Mouse (Mus musculus) embryonic facial prominence, embryonic 11.5 days (tissue): ENCODE results near the gene Abtb1. TPM values are rescaled to one million over a fixed set of nuclear protein-coding genes. Genes with fewer than 3 reads are reported as not detected.

Source experiments
- ATAC-seq: fragments of 200-750 bp; cut with Nextera tagmentation; replicated peaks from 2 replicates; pipeline ENCODE4 v1.8.0; 2017; ENCODE audit warnings: low read depth; ENCODE audit not compliant: insufficient number of reproducible peaks, low FRiP score, low TSS enrichment
- DNase-seq: peaks from one replicate; pipeline ENCODE4 v3.0.0-alpha.2; 2015; ENCODE audit warnings: low spot score
- H3K27ac ChIP-seq: fragments of 300-500 bp; sonication (generic); replicated peaks from 2 replicates; pipeline ENCODE4 v1.5.1; 2014; ENCODE audit warnings: mild to moderate bottlenecking, low read depth, low read length, control low read depth
- H3K27me3 ChIP-seq: fragments of 300-500 bp; sonication (generic); 2 replicates; pipeline ENCODE4 v1.6.1; 2014; ENCODE audit warnings: mild to moderate bottlenecking, low read length, moderate library complexity, mixed read lengths; ENCODE audit not compliant: control insufficient read depth, insufficient read depth
- H3K36me3 ChIP-seq: fragments of 300-500 bp; sonication (generic); replicated peaks from 2 replicates; pipeline ENCODE4 v1.6.1; 2014; ENCODE audit warnings: low read depth, mild to moderate bottlenecking, low read length, moderate library complexity, mixed read lengths; ENCODE audit not compliant: control insufficient read depth, insufficient read depth
- H3K4me1 ChIP-seq: fragments of 300-500 bp; sonication (generic); 2 replicates; pipeline ENCODE4 v1.6.1; 2014; ENCODE audit warnings: low read length, mixed read lengths; ENCODE audit not compliant: control insufficient read depth, insufficient read depth
- H3K4me2 ChIP-seq: fragments of 300-500 bp; sonication (generic); 2 replicates; pipeline ENCODE4 v1.6.1; 2014; ENCODE audit warnings: low read depth, mild to moderate bottlenecking, control low read depth, low read length, moderate library complexity
- H3K4me3 ChIP-seq: fragments of 300-500 bp; sonication (generic); 2 replicates; pipeline ENCODE4 v1.5.1; 2014; ENCODE audit warnings: low read depth, low read length, control low read depth
- H3K9ac ChIP-seq: fragments of 300-500 bp; sonication (generic); replicated peaks from 2 replicates; pipeline ENCODE4 v1.6.1; 2014; ENCODE audit warnings: mild to moderate bottlenecking, control low read depth, low read length
- H3K9me3 ChIP-seq: fragments of 300-500 bp; sonication (generic); replicated peaks from 2 replicates; pipeline ENCODE4 v1.6.1; 2016; ENCODE audit warnings: mild to moderate bottlenecking, low read length, inconsistent platforms, mixed read lengths; ENCODE audit not compliant: control insufficient read depth
- WGBS: fragments of 180-500 bp; shearing (Covaris S2); extraction: QIAGEN DNeasy Blood & Tissue Kit; methylation state at CpG from one replicate; pipeline ENCODE4 v1.1.7; 2014; 5-methylcytosine and 5-hydroxymethylcytosine counted together
- polyA plus RNA-seq: library from polyadenylated mRNA; unstranded; fragments of >200 nt; fragmentation: Nextera tagmentation; extraction: Ambion mirVana; gene quantifications from 2 replicates; pipeline ENCODE4 v1.2.1, GENCODE M21; 2014

Abtb1 gene
- polyA plus RNA-seq, 1 experiment from 2014 or later, result 13.7 TPM

GRCm38 (mm10) chr6:88833340-88834140 lies 8.2 kb downstream of the Abtb1 start:
- Histone ChIP-seq H3K9ac (no peak overlapping the region), H3K36me3 (no peaks in the 10 kb centered on the region; the same call in 1 of the 2 replicates), H3K27me3 (no peaks in the 10 kb centered on the region), H3K4me3 (no peak overlapping the region), H3K27ac (no peak overlapping the region), H3K9me3 (no peaks in the 10 kb centered on the region), H3K4me1 (no peaks in the 10 kb centered on the region), H3K4me2 (no peak overlapping the region)
- no peak for ATAC-seq
- no peak for DNase-seq
- 83% methylated on average over 5 of the region's 5 CpGs for WGBS

- Histone ChIP-seq H3K27me3 (no peaks in the 10 kb centered on the region), H3K9ac (no peak overlapping the region), H3K9me3 (no peaks in the 10 kb centered on the region), H3K4me1 (no peaks in the 10 kb centered on the region), H3K36me3 (no peaks in the 10 kb centered on the region; the same call in 1 of the 2 replicates), H3K4me2 (no peak overlapping the region), H3K27ac (no peak overlapping the region), H3K4me3 (no peak overlapping the region)
- DNase-seq (no peak), ATAC-seq (no peak)
- WGBS, result 74% methylated on average over 5 of the region's 5 CpGs
Measured at GRCm38 (mm10) chr6:88832663-88833062, 9.1 kb downstream of the Abtb1 start.

DNA sequence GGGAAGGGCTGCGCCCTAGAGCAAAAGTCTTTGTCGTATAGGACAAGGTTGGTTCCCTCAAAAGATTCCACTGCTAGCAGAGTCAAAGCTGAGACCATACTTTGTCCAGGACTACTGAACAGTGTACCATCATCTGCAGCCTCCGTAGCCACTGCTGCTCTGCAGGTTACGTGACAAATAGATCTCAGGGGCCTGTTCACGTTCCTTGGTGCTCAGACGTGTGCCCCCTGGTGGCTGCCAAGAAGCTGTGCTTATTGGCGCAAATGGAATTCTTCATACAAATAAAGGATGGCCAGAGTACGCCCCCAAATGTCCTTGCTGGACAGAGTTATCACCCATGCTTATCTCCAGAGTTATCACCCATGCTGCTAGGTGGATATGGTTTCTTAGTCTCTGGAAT lies 10.3 kb downstream of the Abtb1 start:
- no peak overlapping the region for H3K4me2 ChIP-seq
- DNase-seq, result peak; percentile 86
- H3K9me3 ChIP-seq, result no peaks in the 10 kb centered on the region
- H3K4me1 ChIP-seq, result no peaks in the 10 kb centered on the region
- no peaks in the 10 kb centered on the region for H3K27me3 ChIP-seq
- WGBS, result 27% methylated on average over 8 of the region's 8 CpGs
- no peak for ATAC-seq
- no peaks in the 10 kb centered on the region; the same call in 1 of the 2 replicates for H3K36me3 ChIP-seq
- H3K9ac ChIP-seq, result no peak overlapping the region
- no peak overlapping the region for H3K4me3 ChIP-seq
- no peak overlapping the region for H3K27ac ChIP-seq

DNA sequence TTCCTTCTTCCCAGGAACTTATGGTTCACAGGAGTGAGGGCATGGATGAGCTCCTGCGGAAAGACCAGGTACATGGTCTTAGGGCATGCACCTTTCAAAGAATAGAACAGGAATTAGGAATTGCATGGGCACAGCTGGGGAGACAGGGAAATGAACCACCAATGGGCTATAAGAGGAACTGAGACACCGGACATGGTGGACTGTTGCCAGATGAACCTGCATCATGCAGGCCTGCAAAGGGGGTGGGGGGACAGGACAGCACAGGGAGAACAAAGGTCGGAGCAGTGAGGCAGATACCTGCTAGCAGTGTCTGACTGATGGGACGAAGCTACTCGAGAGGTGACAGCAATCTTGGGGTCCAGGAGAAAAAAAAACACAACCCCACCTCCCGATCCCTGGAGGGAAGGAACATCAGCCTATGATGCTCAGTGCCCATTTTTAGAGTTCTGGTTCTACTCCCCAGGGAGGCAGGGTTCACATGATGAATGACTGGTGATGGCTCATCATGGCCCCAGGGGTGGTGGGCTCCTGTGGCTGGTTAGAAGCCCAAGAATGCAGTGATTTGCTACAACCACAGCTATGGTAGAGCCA lies 11.6 kb downstream of the Abtb1 start:
- DNase-seq (no peak), ATAC-seq (no peak)
- Histone ChIP-seq H3K4me3 (no peak overlapping the region), H3K4me2 (no peak overlapping the region), H3K27me3 (no peaks in the 10 kb centered on the region), H3K27ac (no peak overlapping the region), H3K36me3 (no peaks in the 10 kb centered on the region), H3K9me3 (no peaks in the 10 kb centered on the region), H3K4me1 (no peaks in the 10 kb centered on the region), H3K9ac (no peak overlapping the region)
- WGBS, result 88% methylated on average over 6 of the region's 6 CpGs

GRCm38 (mm10) chr6:88829579-88829978 lies 12.2 kb downstream of the Abtb1 start:
- Histone ChIP-seq H3K27ac (no peak overlapping the region), H3K9me3 (no peaks in the 10 kb centered on the region), H3K27me3 (no peaks in the 10 kb centered on the region), H3K4me1 (no peaks in the 10 kb centered on the region), H3K36me3 (no peaks in the 10 kb centered on the region), H3K9ac (no peak overlapping the region), H3K4me2 (no peak overlapping the region), H3K4me3 (no peak overlapping the region)
- WGBS, result 86% methylated on average over 4 of the region's 4 CpGs
- DNase-seq, result no peak
- no peak for ATAC-seq

DNA sequence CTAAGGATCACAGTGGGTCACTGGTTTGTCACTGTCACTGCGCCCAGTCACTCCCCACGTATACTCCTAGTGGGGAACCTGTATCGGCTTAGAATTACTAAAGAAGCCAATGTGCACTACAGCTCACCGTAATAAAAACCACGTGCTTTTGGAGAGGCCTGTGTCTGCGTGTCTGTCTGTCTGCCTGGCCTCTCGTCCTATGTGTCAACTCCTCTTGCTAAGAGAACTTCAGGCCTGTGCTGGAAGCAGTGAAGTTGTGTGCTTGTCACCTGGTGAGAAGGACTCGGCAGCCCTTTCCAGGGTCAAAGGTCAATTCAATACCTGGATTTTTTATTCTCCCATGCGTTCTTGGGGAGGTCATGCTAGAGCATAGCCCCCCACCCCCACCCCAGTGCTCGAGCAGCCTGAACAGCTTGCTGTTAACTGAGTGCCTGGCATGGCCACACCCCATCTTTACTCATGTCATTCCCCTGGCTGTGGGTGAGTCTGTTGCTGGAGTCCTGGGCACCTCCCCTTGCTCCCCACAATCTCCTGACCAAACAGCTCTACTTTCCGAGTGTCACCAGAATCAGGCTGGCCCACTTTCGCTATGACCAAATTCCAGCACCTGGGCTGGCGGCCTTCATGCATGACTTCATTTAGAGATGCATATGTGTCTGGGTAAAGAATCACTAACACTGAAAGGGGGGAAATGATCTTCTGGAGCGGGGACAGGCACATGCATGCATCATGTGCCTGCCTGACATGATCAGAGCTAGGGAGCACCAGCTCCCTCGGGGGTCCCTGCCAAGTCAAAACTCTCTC lies 13.4 kb downstream of the Abtb1 start:
- no peaks in the 10 kb centered on the region for H3K27me3 ChIP-seq
- WGBS, result 69% methylated on average over 15 of the region's 15 CpGs
- no peaks in the 10 kb centered on the region for H3K9me3 ChIP-seq
- H3K4me3 ChIP-seq, result no peak overlapping the region
- DNase-seq (no peak), ATAC-seq (no peak)
- no peak overlapping the region for H3K4me2 ChIP-seq
- H3K36me3 ChIP-seq, result no peaks in the 10 kb centered on the region
- H3K4me1 ChIP-seq, result no peaks in the 10 kb centered on the region
- no peak overlapping the region for H3K9ac ChIP-seq
- H3K27ac ChIP-seq, result no peak overlapping the region

DNA sequence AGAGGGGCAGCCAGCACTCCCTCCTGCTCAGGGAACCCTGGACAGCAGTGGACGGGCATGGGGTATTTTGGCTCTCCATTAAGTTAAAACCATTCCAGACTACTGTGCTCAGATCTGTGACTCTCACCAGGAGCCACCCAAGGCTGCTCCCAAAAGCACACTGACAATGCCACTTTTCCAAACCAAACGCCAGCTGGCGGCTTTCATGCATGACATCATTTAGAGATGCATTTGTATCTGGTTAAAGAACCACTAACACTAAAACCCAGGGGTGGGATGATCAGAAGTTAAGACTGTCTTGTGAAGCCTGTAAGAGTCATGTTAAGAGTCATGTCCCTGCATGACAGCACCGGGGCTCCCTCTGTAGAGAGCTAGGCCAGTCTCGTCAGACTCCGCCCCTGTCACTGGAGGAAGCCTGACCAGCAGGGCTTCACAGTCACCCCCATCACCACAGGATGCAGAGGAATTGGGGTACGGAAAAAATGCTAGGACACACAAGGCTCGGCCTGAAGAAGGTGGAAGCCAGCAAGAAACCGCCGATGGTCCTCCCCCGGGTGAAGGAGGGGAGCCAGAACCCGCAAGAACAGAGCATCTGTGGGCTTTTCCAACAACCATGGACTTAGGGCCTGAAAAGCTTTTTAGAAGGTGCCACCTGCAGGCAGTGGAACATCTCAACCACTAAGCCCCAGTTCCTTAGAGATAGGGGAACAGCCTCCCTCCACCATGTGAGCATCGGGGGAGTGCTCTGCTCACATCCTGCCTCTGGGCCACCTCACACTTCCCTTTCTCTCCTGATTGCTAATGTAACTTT lies 14.2 kb downstream of the Abtb1 start:
- H3K27ac ChIP-seq, result no peak overlapping the region
- no peak overlapping the region for H3K4me3 ChIP-seq

More for the DNA sequence above, 14.2 kb downstream of the Abtb1 start:
- no peaks in the 10 kb centered on the region for H3K27me3 ChIP-seq
- no peak overlapping the region for H3K9ac ChIP-seq
- H3K36me3 ChIP-seq, result no peaks in the 10 kb centered on the region
- ATAC-seq (no peak), DNase-seq (no peak)
- H3K9me3 ChIP-seq, result no peaks in the 10 kb centered on the region
- H3K4me1 ChIP-seq, result no peaks in the 10 kb centered on the region
- H3K4me2 ChIP-seq, result no peak overlapping the region
- 57% methylated on average over 13 of the region's 13 CpGs for WGBS
